Comparison of ENCODE assay signal across 25 mouse cellular contexts in the genomic region with DNA sequence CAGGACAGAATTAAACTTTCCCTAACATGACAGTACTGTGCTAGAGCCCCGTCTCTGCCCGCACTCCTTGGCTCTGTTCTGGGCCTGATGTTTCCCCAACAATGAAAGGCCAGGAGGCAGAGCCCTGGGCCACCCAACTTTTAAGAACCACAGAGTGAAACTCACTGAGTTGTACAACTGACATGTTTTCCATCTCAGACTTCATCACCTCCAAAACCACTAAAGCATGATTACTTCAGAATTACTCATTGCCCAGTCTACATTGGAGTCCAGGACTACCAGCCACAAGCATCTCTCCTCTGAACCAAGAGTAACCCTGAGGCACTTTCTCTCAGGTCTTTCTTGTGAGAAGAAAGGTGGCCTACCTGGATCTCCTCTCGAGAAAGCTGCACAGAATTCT. TPM values are rescaled to one million over a fixed set of nuclear protein-coding genes. Genes with fewer than 3 reads are reported as not detected.
DNase-seq lines count a peak whose midpoint lies in the region; ATAC-seq and TF ChIP-seq lines count a peak whose summit lies in the region.
"Had no signal": no experiment of that assay in that cellular context is flagged by ENCODE, and none has a peak within 500 bp of the region (broad histone marks: within the 10 kb centered on the region; RNA-seq: fewer than 3 reads in every experiment).

No protein-coding gene starts in this region.

- 93% methylated on average over 3 of the region's 3 CpGs for WGBS in midbrain, embryonic 10.5 days
- 89% methylated on average over 3 of the region's 3 CpGs for WGBS in midbrain, embryonic 16.5 days
- 92% methylated on average over 3 of the region's 3 CpGs for WGBS in heart, adult 2 months

- H3K4me1 ChIP-seq in midbrain, embryonic 10.5 days, result peaks cover 40% of the 10 kb centered on the region
- peaks cover 13% of the 10 kb centered on the region for H3K4me1 ChIP-seq in midbrain, embryonic 16.5 days (ENCODE audit: control insufficient read depth, insufficient read depth, low read length)
- H3K4me1 ChIP-seq in heart, adult 2 months (ENCODE audit: control insufficient read depth, insufficient read depth, low read length), result peaks cover 11% of the 10 kb centered on the region

- H3K9me3 ChIP-seq in midbrain, embryonic 10.5 days (replicated peaks), result no peaks in the 10 kb centered on the region
- H3K9me3 ChIP-seq in midbrain, embryonic 16.5 days (replicated peaks; ENCODE audit: control insufficient read depth, low read length, poor library complexity, severe bottlenecking), result no peaks in the 10 kb centered on the region
- H3K9me3 ChIP-seq: embryonic facial prominence, embryonic 13.5 days; embryonic facial prominence, embryonic 15.5 days; forebrain, embryonic 10.5 days; forebrain, embryonic 12.5 days; G1E had no signal

- intact Hi-C loops in heart, adult 2 months (cut with DNase I), result loop anchor here (2.0 kb wide), 1 partner anchor 60 kb away; no protein-coding TSS in a partner anchor

- no peaks in the 10 kb centered on the region for H3K79me2 ChIP-seq in heart, adult 2 months (replicated peaks; ENCODE audit: control insufficient read depth, insufficient read depth, low read length)

- peaks cover 46% of the 10 kb centered on the region for H3K36me3 ChIP-seq in midbrain, embryonic 10.5 days
- peaks cover 19% of the 10 kb centered on the region for H3K36me3 ChIP-seq in midbrain, embryonic 16.5 days (ENCODE audit: control insufficient read depth, insufficient read depth, low read length)
- peaks cover 30% of the 10 kb centered on the region for H3K36me3 ChIP-seq in heart, adult 2 months (ENCODE audit: control insufficient read depth, insufficient read depth, low read length)

- TF ChIP-seq POLR2A in heart, adult 2 months (IDR thresholded peaks at IDR 0.05; ENCODE audit: insufficient read depth, low read depth, low read length), result no peak

- H3K9ac ChIP-seq in midbrain, embryonic 16.5 days (ENCODE audit: low read depth, low read length), result no peak overlapping the region
- H3K9ac ChIP-seq in heart, adult 2 months (ENCODE audit: low read depth, low read length), result no peak overlapping the region
- H3K9ac ChIP-seq: embryonic facial prominence, embryonic 13.5 days; embryonic facial prominence, embryonic 15.5 days; forebrain, embryonic 12.5 days had no signal

- TF ChIP-seq EP300 in heart, adult 2 months (IDR thresholded peaks at IDR 0.05; ENCODE audit: insufficient read depth, low read depth, low read length), result no peak

- H3K27ac ChIP-seq in midbrain, embryonic 10.5 days (replicated peaks), result peak overlapping the region; percentile 24; the same call in 1 of the 2 replicates
- H3K27ac ChIP-seq in midbrain, embryonic 16.5 days (ENCODE audit: low read length), result no peak overlapping the region
- no peak overlapping the region for H3K27ac ChIP-seq in heart, adult 2 months
- H3K27ac ChIP-seq: embryonic facial prominence, embryonic 13.5 days; embryonic facial prominence, embryonic 15.5 days; forebrain, embryonic 10.5 days; forebrain, embryonic 12.5 days had no signal

- H3K4me3 ChIP-seq in midbrain, embryonic 10.5 days, result no peak overlapping the region
- H3K4me3 ChIP-seq in midbrain, embryonic 16.5 days (ENCODE audit: low read depth, low read length), result no peak overlapping the region
- H3K4me3 ChIP-seq in heart, adult 2 months, result no peak overlapping the region
- H3K4me3 ChIP-seq: embryonic facial prominence, embryonic 13.5 days; embryonic facial prominence, embryonic 15.5 days; forebrain, embryonic 10.5 days; forebrain, embryonic 12.5 days had no signal

- H3K4me2 ChIP-seq in midbrain, embryonic 16.5 days (ENCODE audit: low read length), result no peak overlapping the region
- H3K4me2 ChIP-seq: embryonic facial prominence, embryonic 13.5 days; embryonic facial prominence, embryonic 15.5 days; forebrain, embryonic 12.5 days had no signal

- DNase-seq in midbrain, embryonic 10.5 days (ENCODE audit: low spot score), result no peak
- peak; percentile 58 for DNase-seq in NIH3T3 (ENCODE audit: low read depth)
- peak; percentile 46 for DNase-seq in fibroblast of lung, adult 2 months (ENCODE audit: low read depth)
- DNase-seq in layer of hippocampus, adult 11-12 months (ENCODE audit: low spot score), result no peak
- no peak for DNase-seq in heart, adult 2 months
- DNase-seq: adrenal gland, adult 2 months; adrenal gland, postnatal 14 days; adrenal gland, postnatal 36 days; B cell, adult 2 months; cerebellum, adult 11-12 months; cerebellum, adult 2 months; cerebellum, adult 9-11 months; cerebellum, postnatal 14 days; cerebellum, postnatal 36 days; embryo, embryonic 11 days had no signal

- no peak for TF ChIP-seq CTCF in heart, adult 2 months (IDR thresholded peaks at IDR 0.05)

- no peaks in the 10 kb centered on the region for H3K27me3 ChIP-seq in midbrain, embryonic 10.5 days (ENCODE audit: low read depth, poor library complexity, severe bottlenecking)
- no peaks in the 10 kb centered on the region for H3K27me3 ChIP-seq in midbrain, embryonic 16.5 days (ENCODE audit: control insufficient read depth, insufficient read depth, low read depth, low read length)
- H3K27me3 ChIP-seq in heart, adult 2 months (ENCODE audit: control insufficient read depth, insufficient read depth, low read length), result no peaks in the 10 kb centered on the region
- H3K27me3 ChIP-seq: CH12.LX; embryonic facial prominence, embryonic 13.5 days; embryonic facial prominence, embryonic 15.5 days; forebrain, embryonic 12.5 days had no signal

- no peak for ATAC-seq in midbrain, embryonic 16.5 days
- ATAC-seq: CD4-positive, CD25-positive, alpha-beta regulatory T cell, adult 4 months; forebrain, embryonic 14.5 days; forebrain, embryonic 16.5 days had no signal

RNA-seq across cellular contexts. Expression of a gene that starts 54.0 kb away (rescaled TPM):
- 8.4 and 9.3 TPM in 2 replicates for polyA plus RNA-seq in midbrain, embryonic 10.5 days (2016; fragmentation: Nextera tagmentation; extraction: Ambion mirVana)
- 12.7 and 13.7 TPM in 2 replicates for polyA plus RNA-seq in midbrain, embryonic 16.5 days (2015; fragmentation: Nextera tagmentation; extraction: Ambion mirVana)
- 10 to 100 TPM; 11.0 to 12.9 TPM for total RNA-seq in heart, adult 2 months (2021)
- polyA plus RNA-seq in heart, adult 2 months (2012; rRNA removed), result 11.6 and 14.3 TPM in 2 replicates

Comparison
In these comparisons a context has a peak if more than half of its experiments do, and no peak if none do; other contexts are left out.
1. DNase-seq: peak in NIH3T3 (single experiment) and fibroblast of lung, adult 2 months (single experiment); none in midbrain, embryonic 10.5 days (single experiment), layer of hippocampus, adult 11-12 months (single experiment) and heart, adult 2 months (0 of 2).